Mouse (Mus musculus): ENCODE measurements at regions not wholly inside any gene's neighbourhood (a gene's known extent, or its start where the extent isn't known, plus 50 kb on each side); places are given as distances from the start of the nearest gene placed in this dataset.

GRCm38 (mm10) chr6:18688652-18689348 lies 159.6 kb upstream of the Lsm8 start:
- ATAC-seq (ENCODE audit: low FRiP score), result no peak

GRCm38 (mm10) chr6:18697536-18697935 lies 150.8 kb upstream of the Lsm8 start:
- no peaks in the 10 kb centered on the region for H3K27me3 ChIP-seq
- H3K27ac ChIP-seq, result no peak overlapping the region
- H3K9ac ChIP-seq, result no peak overlapping the region
- 0 out of 2 replicates have a peak, but pooled peaks cover 2% of the 10 kb centered on the region for H3K4me1 ChIP-seq
- H3K4me3 ChIP-seq, result no peak overlapping the region
- no peaks in the 10 kb centered on the region for H3K9me3 ChIP-seq (replicated peaks)
- WGBS, result 77% methylated on average over 5 of the region's 5 CpGs
- H3K4me2 ChIP-seq (replicated peaks), result no peak overlapping the region
- H3K36me3 ChIP-seq, result no peaks in the 10 kb centered on the region
- no peak for ATAC-seq (ENCODE audit: low FRiP score)

More at GRCm38 (mm10) chr6:18688652-18689348, 159.6 kb upstream of the Lsm8 start:
- H3K27ac ChIP-seq, result no peak overlapping the region
- H3K9me3 ChIP-seq (replicated peaks), result no peaks in the 10 kb centered on the region
- H3K4me1 ChIP-seq, result no peaks in the 10 kb centered on the region
- no peak overlapping the region for H3K4me2 ChIP-seq (replicated peaks)
- H3K4me3 ChIP-seq, result no peak overlapping the region
- H3K9ac ChIP-seq, result no peak overlapping the region
- 50% methylated on average over 11 of the region's 11 CpGs for WGBS
- no peaks in the 10 kb centered on the region for H3K27me3 ChIP-seq
- H3K36me3 ChIP-seq, result no peaks in the 10 kb centered on the region

GRCm38 (mm10) chr6:18698989-18699728 lies 149.2 kb upstream of the Lsm8 start:
- H3K4me3 ChIP-seq, result no peak overlapping the region
- 0 out of 2 replicates have a peak, but pooled peaks cover 2% of the 10 kb centered on the region for H3K4me1 ChIP-seq
- no peak overlapping the region for H3K9ac ChIP-seq
- WGBS, result 42% methylated on average over 4 of the region's 4 CpGs
- H3K4me2 ChIP-seq (replicated peaks), result no peak overlapping the region
- no peaks in the 10 kb centered on the region for H3K27me3 ChIP-seq
- no peaks in the 10 kb centered on the region for H3K36me3 ChIP-seq
- H3K27ac ChIP-seq, result no peak overlapping the region
- no peak for ATAC-seq (ENCODE audit: low FRiP score)
- no peaks in the 10 kb centered on the region for H3K9me3 ChIP-seq (replicated peaks)

- no peaks in the 10 kb centered on the region for H3K27me3 ChIP-seq
- no peak for ATAC-seq (ENCODE audit: low FRiP score)
- H3K27ac ChIP-seq, result no peak overlapping the region
- 0 out of 2 replicates have a peak, but pooled peaks cover 2% of the 10 kb centered on the region for H3K4me1 ChIP-seq
- H3K36me3 ChIP-seq, result no peaks in the 10 kb centered on the region
- H3K9ac ChIP-seq, result no peak overlapping the region
- H3K4me2 ChIP-seq (replicated peaks), result no peak overlapping the region
- H3K4me3 ChIP-seq, result no peak overlapping the region
- WGBS, result 16% methylated on average over 12 of the region's 12 CpGs
- no peaks in the 10 kb centered on the region for H3K9me3 ChIP-seq (replicated peaks)
Observed at GRCm38 (mm10) chr6:18699729-18700386, 148.5 kb upstream of the Lsm8 start.

GRCm38 (mm10) chr6:18710763-18711162 lies 137.6 kb upstream of the Lsm8 start:
- Histone ChIP-seq H3K36me3 (no peaks in the 10 kb centered on the region), H3K4me1 (no peaks in the 10 kb centered on the region), H3K27ac (no peak overlapping the region), H3K9ac (no peak overlapping the region), H3K9me3 (replicated peaks) (no peaks in the 10 kb centered on the region), H3K27me3 (no peaks in the 10 kb centered on the region), H3K4me3 (no peak overlapping the region), H3K4me2 (replicated peaks) (no peak overlapping the region)
- WGBS, result 83% methylated on average over 1 of the region's 1 CpGs
- no peak for ATAC-seq (ENCODE audit: low FRiP score)

GRCm38 (mm10) chr6:18748859-18749258 lies 99.5 kb upstream of the Lsm8 start:
- Histone ChIP-seq H3K4me2 (replicated peaks) (no peak overlapping the region), H3K27me3 (no peaks in the 10 kb centered on the region), H3K36me3 (no peaks in the 10 kb centered on the region), H3K4me3 (no peak overlapping the region), H3K27ac (no peak overlapping the region), H3K4me1 (no peaks in the 10 kb centered on the region), H3K9ac (no peak overlapping the region), H3K9me3 (replicated peaks) (no peaks in the 10 kb centered on the region)
- 52% methylated on average over 2 of the region's 2 CpGs for WGBS
- ATAC-seq (ENCODE audit: low FRiP score), result no peak

- no peaks in the 10 kb centered on the region for H3K36me3 ChIP-seq
- ATAC-seq (ENCODE audit: low FRiP score), result no peak
- H3K4me2 ChIP-seq (replicated peaks), result no peak overlapping the region
- H3K27me3 ChIP-seq, result no peaks in the 10 kb centered on the region
- H3K4me3 ChIP-seq, result no peak overlapping the region
- H3K27ac ChIP-seq, result no peak overlapping the region
- WGBS, result 96% methylated on average over 2 of the region's 2 CpGs
- no peaks in the 10 kb centered on the region for H3K4me1 ChIP-seq
- no peak overlapping the region for H3K9ac ChIP-seq
- no peaks in the 10 kb centered on the region for H3K9me3 ChIP-seq (replicated peaks)
Observed at GRCm38 (mm10) chr6:18764536-18764935, 83.8 kb upstream of the Lsm8 start.

GRCm38 (mm10) chr6:18795390-18795789 lies 53.0 kb upstream of the Lsm8 start:
- 54% methylated on average over 4 of the region's 4 CpGs for WGBS
- H3K9ac ChIP-seq, result no peak overlapping the region
- peaks cover 8% of the 10 kb centered on the region for H3K4me1 ChIP-seq
- H3K36me3 ChIP-seq, result no peaks in the 10 kb centered on the region
- ATAC-seq (ENCODE audit: low FRiP score), result peak; percentile 79
- no peaks in the 10 kb centered on the region for H3K9me3 ChIP-seq (replicated peaks)
- peak overlapping the region; percentile 78 for H3K27ac ChIP-seq
- no peak overlapping the region for H3K4me3 ChIP-seq
- H3K4me2 ChIP-seq (replicated peaks), result no peak overlapping the region
- H3K27me3 ChIP-seq, result no peaks in the 10 kb centered on the region

GRCm38 (mm10) chr6:18795847-18796246 lies 52.5 kb upstream of the Lsm8 start:
- Histone ChIP-seq H3K27ac (no peak overlapping the region), H3K27me3 (no peaks in the 10 kb centered on the region), H3K9me3 (replicated peaks) (no peaks in the 10 kb centered on the region), H3K9ac (no peak overlapping the region), H3K4me2 (replicated peaks) (no peak overlapping the region), H3K36me3 (no peaks in the 10 kb centered on the region), H3K4me1 (peaks cover 8% of the 10 kb centered on the region), H3K4me3 (no peak overlapping the region)
- 30% methylated on average over 1 of the region's 1 CpGs for WGBS
- peak; percentile 70 for ATAC-seq (ENCODE audit: low FRiP score)

- Histone ChIP-seq H3K4me1 (peaks cover 8% of the 10 kb centered on the region), H3K27me3 (no peaks in the 10 kb centered on the region), H3K4me2 (replicated peaks) (no peak overlapping the region), H3K36me3 (no peaks in the 10 kb centered on the region), H3K9ac (no peak overlapping the region), H3K27ac (peak overlapping the region; percentile 48), H3K9me3 (replicated peaks) (no peaks in the 10 kb centered on the region), H3K4me3 (no peak overlapping the region)
- peak; percentile 71 for ATAC-seq (ENCODE audit: low FRiP score)
Observed at GRCm38 (mm10) chr6:18796540-18796939, 51.8 kb upstream of the Lsm8 start.
